Mouse (Mus musculus) urinary bladder, postnatal 36 days (tissue): ENCODE results near the gene Axl.
A peak's percentile ranks its signal among the peaks of the same experiment; 100 is the strongest.
"Not testable (repeated sequence)": the region's sequence is repeated elsewhere in the genome, so short reads cannot be mapped to it uniquely, and the experiment has no call there.

Source experiments
- DNase-seq, 2 experiments: peaks; one replicate each; pipeline ENCODE4 v3.0.0; 2022; ENCODE audit warnings: low spot score in 2 of 2, mixed read lengths in 1 of 2

Gene Axl

DNA sequence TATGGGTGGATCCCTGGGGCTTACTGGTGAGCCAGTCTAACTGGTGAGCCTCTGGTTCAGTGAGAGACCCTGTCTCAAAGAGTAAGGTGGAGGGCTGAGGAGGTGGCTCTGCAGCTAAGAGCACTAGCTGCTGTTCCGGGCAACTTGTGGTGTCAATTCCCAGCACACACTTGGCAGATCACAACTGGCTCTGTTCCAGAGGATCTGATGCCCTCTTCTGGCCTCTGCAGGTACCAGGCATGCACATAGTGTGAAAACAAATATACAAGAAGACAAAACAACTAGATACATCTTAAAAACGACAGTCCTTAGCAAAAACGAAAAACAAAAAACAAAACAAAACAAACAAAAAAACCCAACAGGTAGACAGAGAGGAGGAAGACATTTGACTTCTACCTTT lies 5.2 kb upstream of the Axl start:
- DNase-seq: no peak

- not testable (repeated sequence) for DNase-seq
Measured at GRCm38 (mm10) chr7:25792966-25793365, 4.5 kb upstream of the Axl start.

- DNase-seq: peak in 1 of 2 experiments; percentile 65
Measured at GRCm38 (mm10) chr7:25790615-25791014, 2.1 kb upstream of the Axl start.

DNA sequence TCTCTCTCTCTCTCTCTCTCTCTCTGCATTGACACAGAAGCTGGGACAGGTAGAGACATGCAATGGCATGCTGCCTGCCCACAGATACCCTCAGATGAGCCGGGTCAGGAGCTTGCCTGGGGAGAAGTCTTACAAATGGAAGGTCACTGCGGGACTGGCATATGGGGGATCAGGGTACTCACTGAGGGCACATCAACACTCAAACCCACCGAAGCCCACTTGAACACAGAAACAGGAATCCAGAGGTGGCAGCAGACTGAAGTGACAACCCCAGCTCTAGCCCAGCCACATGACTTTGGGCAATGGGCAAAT lies 580 bp upstream of the Axl start:
- peak; percentile 25 to 40 for DNase-seq

- no peak for DNase-seq
Measured at GRCm38 (mm10) chr7:25787456-25788219, 867 bp downstream of the Axl start.

GRCm38 (mm10) chr7:25786974-25787373 lies 1.5 kb downstream of the Axl start:
- no peak for DNase-seq

- DNase-seq: no peak
Measured at GRCm38 (mm10) chr7:25785752-25786151, 2.8 kb downstream of the Axl start.

GRCm38 (mm10) chr7:25784808-25785207 lies 3.7 kb downstream of the Axl start:
- no peak for DNase-seq

GRCm38 (mm10) chr7:25783746-25784145 lies 4.8 kb downstream of the Axl start:
- no peak for DNase-seq

DNA sequence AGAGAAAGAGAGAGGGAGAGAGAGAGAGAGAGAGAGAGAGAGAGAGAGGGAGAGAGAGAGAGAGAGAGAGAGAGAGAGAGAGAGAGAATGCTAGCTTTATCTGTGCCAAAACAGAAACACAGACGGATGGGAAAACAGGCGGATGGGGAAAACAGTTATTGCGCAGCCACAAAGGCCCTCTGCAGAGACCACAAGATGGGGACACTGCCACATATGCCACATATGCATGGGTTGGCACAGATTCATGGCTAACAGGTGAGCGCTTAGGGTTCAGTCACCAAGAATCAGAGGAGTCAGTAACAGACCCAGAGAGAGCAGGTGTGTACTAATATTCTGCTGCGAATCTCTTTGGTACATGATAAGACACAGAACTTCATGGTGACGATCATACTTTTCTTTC lies 5.8 kb downstream of the Axl start:
- no peak for DNase-seq

DNA sequence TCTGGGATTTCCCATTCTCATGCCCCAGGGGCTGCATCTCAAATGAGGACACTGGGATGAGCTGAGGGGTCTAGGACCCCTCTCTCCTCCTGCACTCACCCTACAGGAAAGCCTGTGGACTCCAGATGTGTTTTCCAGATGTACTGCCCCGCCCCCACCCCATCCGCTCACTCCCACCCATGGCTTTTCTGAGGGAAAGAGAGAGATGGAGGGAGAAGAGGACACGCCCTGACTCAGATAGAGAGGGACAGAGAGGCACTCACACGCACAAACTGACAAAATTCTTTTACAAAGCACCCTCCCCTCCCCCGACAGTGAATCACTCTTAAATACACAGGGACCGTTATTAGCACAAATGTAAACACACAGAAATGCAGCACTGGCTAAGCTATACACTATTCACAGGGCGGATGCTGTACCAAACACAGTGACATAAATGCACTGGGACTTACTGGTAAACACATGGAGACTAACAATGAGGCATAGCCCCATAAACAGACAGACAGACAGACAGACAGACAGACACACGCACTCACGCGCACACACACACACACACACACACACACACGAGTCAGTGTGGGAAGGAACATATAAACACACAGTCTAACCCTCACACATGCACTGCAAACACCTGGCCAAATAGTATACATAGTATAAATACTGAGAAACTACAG lies 6.4 kb downstream of the Axl start:
- peak in 1 of 2 experiments; percentile 29 for DNase-seq

DNA sequence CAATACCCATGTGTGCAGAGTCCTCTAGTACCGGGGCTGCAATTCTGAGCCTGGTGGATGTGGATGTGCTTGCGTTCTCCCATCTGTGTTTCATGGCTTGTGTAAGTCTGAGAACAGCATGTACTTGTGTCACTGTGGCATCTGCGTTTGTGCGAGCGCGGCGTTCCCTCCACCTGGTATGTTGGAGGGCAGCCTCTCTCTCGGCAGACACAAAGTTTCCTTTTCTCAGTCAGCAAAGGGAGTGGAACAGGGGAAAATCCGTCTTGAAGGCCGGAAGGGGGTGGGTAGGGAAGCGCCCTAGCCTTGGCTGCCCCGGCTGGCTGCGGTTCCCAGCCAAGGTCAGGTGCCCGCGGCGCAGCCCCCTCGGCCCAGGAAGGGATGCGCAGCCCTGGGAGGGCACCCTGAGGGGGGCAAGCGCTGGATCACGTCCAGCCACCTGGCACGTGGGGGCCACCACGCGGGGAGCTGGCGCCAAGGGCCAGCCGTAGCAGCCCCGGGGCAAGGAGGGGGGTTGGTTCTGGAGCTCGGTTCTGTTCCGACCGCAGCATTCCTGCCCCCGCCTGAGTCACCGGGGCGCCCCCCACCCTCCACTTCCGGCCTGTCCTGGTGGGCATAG lies 7.1 kb downstream of the Axl start:
- DNase-seq: peak in 1 of 2 experiments; percentile 43

DNA sequence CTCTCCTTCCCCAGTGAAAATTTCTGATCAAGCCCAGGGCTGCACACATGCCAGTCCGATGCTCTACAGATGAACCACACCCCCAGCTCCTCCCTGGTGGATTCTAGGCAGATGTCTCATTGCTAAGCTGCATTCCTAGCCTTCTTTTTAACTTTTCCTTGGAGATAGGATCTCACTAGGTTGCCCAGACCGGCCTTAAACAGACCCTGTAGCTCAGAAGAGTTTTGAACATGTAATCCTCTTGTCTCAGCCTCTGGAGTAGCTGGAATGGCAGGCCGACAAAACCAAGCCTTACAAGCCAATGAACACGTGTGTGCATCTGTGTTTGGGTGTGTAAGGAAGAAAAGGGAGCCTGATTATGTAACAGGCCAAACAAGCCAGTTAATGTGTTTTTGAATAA lies 7.8 kb downstream of the Axl start:
- no peak for DNase-seq

- DNase-seq: no peak
Measured at GRCm38 (mm10) chr7:25780021-25780420, 8.5 kb downstream of the Axl start.

GRCm38 (mm10) chr7:25768229-25768628 lies 20.3 kb downstream of the Axl start:
- DNase-seq: no peak

DNA sequence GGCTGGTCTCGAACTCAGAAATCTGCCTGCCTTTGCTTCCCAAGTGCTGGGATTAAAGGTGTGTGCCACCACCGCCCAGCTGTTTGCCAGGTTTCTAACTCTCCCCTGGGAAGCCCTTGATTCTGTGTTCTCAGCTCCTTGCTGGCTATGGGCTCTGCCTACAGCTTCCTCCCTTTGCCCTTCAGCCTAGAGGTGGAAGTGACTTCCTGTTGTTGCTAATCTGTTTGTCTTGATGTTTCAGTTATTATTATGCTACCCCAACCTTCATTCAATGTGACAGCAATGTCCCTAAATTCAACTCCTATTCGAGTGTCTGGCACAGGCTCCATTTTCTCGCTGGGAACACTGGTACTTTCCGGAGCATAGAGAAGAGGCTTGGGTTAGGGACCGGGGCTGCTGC lies 22.4 kb downstream of the Axl start:
- DNase-seq: no peak

- no peak for DNase-seq
Measured at GRCm38 (mm10) chr7:25764221-25764620, 24.3 kb downstream of the Axl start.

DNA sequence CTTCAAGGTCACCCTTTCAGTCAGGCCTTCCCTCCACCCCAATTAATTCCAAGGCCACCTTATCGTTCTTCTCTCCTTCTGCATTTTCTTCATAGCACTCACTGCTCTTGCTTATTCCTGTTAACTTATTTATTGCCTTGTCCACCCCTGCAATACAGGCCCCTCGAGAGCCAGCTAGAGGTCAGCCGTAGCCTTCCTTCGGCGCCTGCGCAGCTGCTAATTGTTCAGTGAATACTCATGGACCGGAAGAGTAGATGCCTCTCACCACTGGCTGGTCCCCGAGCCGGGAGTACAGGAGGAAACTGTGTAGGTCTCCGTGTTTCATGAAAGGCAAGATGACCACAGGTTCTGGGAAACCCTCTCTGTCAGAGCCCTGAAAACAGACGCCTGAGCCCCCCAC lies 24.8 kb downstream of the Axl start:
- no peak for DNase-seq

- peak in 1 of 2 experiments; percentile 31 for DNase-seq
Measured at GRCm38 (mm10) chr7:25761354-25761753, 27.2 kb downstream of the Axl start.

DNA sequence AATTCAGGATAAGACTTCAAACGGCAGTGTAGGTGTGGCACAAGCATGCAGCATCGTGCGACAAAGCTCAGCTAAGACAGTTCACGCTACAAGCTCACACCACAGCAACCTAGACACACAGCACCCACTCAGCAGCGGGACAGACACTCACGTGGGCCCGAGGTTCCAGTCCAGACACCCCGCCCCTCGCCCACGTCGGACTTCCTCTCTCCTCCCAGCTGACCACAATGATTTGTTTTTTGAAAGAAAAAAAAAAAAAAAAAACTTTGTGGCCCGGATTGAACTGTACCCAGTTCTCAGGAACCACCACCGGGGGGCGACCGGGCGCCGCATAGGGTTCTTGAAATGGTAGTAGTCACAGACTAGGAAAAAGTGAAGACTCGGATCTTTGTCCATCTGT lies 32.5 kb downstream of the Axl start:
- DNase-seq: peak; percentile 82 to 92

GRCm38 (mm10) chr7:25755468-25755833 lies 33.1 kb downstream of the Axl start:
- DNase-seq: peak in 1 of 2 experiments; percentile 61

- DNase-seq: peak; percentile 98 to 99
Measured at GRCm38 (mm10) chr7:25754738-25755467, 33.6 kb downstream of the Axl start, which contains the start of gene Hnrnpul1. Hnrnpul1 (minus strand) TSS chr7:25754757.

- DNase-seq: no peak
Measured at GRCm38 (mm10) chr7:25754439-25754737, 34.1 kb downstream of the Axl start.
